Mouse (Mus musculus) lung, embryonic 14.5 days (tissue): ENCODE data around the gene Foxj2. TPM values are rescaled to one million over a fixed set of nuclear protein-coding genes. Genes with fewer than 3 reads are reported as not detected.

Source experiments
- ATAC-seq: fragments of 200-750 bp; cut with Nextera tagmentation; 2 replicates; pipeline ENCODE4 v1.8.0; 2017; ENCODE audit warnings: mild to moderate bottlenecking, moderate TSS enrichment, moderate library complexity; ENCODE audit not compliant: insufficient read depth
- DNase-seq: peaks from one replicate; pipeline ENCODE4 v3.0.0-alpha.2; 2015
- H3K27ac ChIP-seq: fragments of 300-500 bp; sonication (generic); 2 replicates; pipeline ENCODE4 v1.5.1; 2014; ENCODE audit warnings: low read depth, mild to moderate bottlenecking, moderate library complexity
- H3K27me3 ChIP-seq: fragments of 300-500 bp; sonication (generic); 2 replicates; pipeline ENCODE4 v1.6.1; 2014; ENCODE audit warnings: low read length, control low read depth; ENCODE audit not compliant: insufficient read depth
- H3K36me3 ChIP-seq: fragments of 300-500 bp; sonication (generic); 2 replicates; pipeline ENCODE4 v1.6.1; 2014; ENCODE audit warnings: control low read depth; ENCODE audit not compliant: insufficient read depth
- H3K4me1 ChIP-seq: fragments of 300-500 bp; sonication (generic); 2 replicates; pipeline ENCODE4 v1.6.1; 2014; ENCODE audit warnings: antibody characterized with exemption, control low read depth; ENCODE audit not compliant: insufficient read depth
- H3K4me2 ChIP-seq: fragments of 300-500 bp; sonication (generic); 2 replicates; pipeline ENCODE4 v1.6.1; 2014; ENCODE audit warnings: mild to moderate bottlenecking
- H3K4me3 ChIP-seq: fragments of 300-500 bp; sonication (generic); 2 replicates; pipeline ENCODE4 v1.5.1; 2014; ENCODE audit warnings: low read depth, low read length
- H3K9ac ChIP-seq: fragments of 300-500 bp; sonication (generic); 2 replicates; pipeline ENCODE4 v1.6.1; 2014
- H3K9me3 ChIP-seq: fragments of 300-500 bp; sonication (generic); 2 replicates; pipeline ENCODE4 v1.6.1; 2016; ENCODE audit warnings: low read depth, low read length, control low read depth
- CTCF ChIP-seq: IDR thresholded peaks from 2 replicates; pipeline ENCODE4 v1.5.1; 2016; ENCODE audit warnings: antibody characterized with exemption, low read depth
- WGBS: fragments of 180-500 bp; shearing (Covaris S2); extraction: QIAGEN DNeasy Blood & Tissue Kit; methylation state at CpG from one replicate; pipeline ENCODE4 v1.1.7; 2014; 5-methylcytosine and 5-hydroxymethylcytosine counted together
- polyA plus RNA-seq: library from polyadenylated mRNA; unstranded; fragments of >200 nt; fragmentation: Nextera tagmentation; extraction: Ambion mirVana; gene quantifications from 2 replicates; pipeline ENCODE4 v1.2.1, GENCODE M21; 2014

The Foxj2 gene
- polyA plus RNA-seq, 1 experiment from 2014 or later, result 7.5 TPM

- peak overlapping the region; percentile 95 for H3K9ac ChIP-seq
- H3K4me1 ChIP-seq, result peaks cover 18% of the 10 kb centered on the region
- peak; percentile 72 for ATAC-seq
- H3K9me3 ChIP-seq, result no peaks in the 10 kb centered on the region
- H3K27me3 ChIP-seq, result no peaks in the 10 kb centered on the region
- H3K27ac ChIP-seq, result peak overlapping the region; percentile 70
- peak; percentile 53 for DNase-seq
- 0% methylated on average over 25 of the region's 38 CpGs for WGBS
- peak overlapping the region; percentile 89 for H3K4me3 ChIP-seq
- peak overlapping the region; percentile 84 for H3K4me2 ChIP-seq
- no peak for TF ChIP-seq CTCF
- no peaks in the 10 kb centered on the region for H3K36me3 ChIP-seq
These were observed 521 bp downstream of the Foxj2 start for GRCm38 (mm10) chr6:122820071-122820798.

- no peak for DNase-seq
- H3K9ac ChIP-seq, result peak overlapping the region; percentile 95
These were observed 1.3 kb downstream of the Foxj2 start for GRCm38 (mm10) chr6:122820799-122821650.

GRCm38 (mm10) chr6:122821822-122822221 is 2.1 kb downstream of the Foxj2 start:
- Histone ChIP-seq H3K4me1 (peaks cover 30% of the 10 kb centered on the region), H3K27ac (no peak overlapping the region), H3K9me3 (no peaks in the 10 kb centered on the region), H3K4me2 (peak overlapping the region; percentile 84), H3K36me3 (no peaks in the 10 kb centered on the region), H3K9ac (no peak overlapping the region), H3K4me3 (no peak overlapping the region), H3K27me3 (no peaks in the 10 kb centered on the region)
- TF ChIP-seq CTCF, result no peak
- 65% methylated on average over 9 of the region's 9 CpGs for WGBS
- DNase-seq (no peak), ATAC-seq (no peak)

More at GRCm38 (mm10) chr6:122820799-122821650, 1.3 kb downstream of the Foxj2 start:
- no peaks in the 10 kb centered on the region for H3K9me3 ChIP-seq
- H3K27ac ChIP-seq, result no peak overlapping the region
- H3K4me3 ChIP-seq, result peak overlapping the region; percentile 89
- H3K4me2 ChIP-seq, result peak overlapping the region; percentile 84
- no peaks in the 10 kb centered on the region for H3K36me3 ChIP-seq
- TF ChIP-seq CTCF, result no peak
- ATAC-seq, result no peak
- H3K27me3 ChIP-seq, result no peaks in the 10 kb centered on the region
- WGBS, result 33% methylated on average over 15 of the region's 15 CpGs
- peaks cover 26% of the 10 kb centered on the region for H3K4me1 ChIP-seq

GRCm38 (mm10) chr6:122824086-122824485 is 4.4 kb downstream of the Foxj2 start:
- DNase-seq, result no peak
- no peaks in the 10 kb centered on the region for H3K27me3 ChIP-seq
- no peak for ATAC-seq
- H3K4me2 ChIP-seq, result 0 out of 2 replicates have a peak overlapping the region, but pooled peaks have one; percentile 16
- 63% methylated on average over 10 of the region's 10 CpGs for WGBS
- no peaks in the 10 kb centered on the region for H3K9me3 ChIP-seq
- peaks cover 2% of the 10 kb centered on the region; the same call in 1 of the 2 replicates for H3K36me3 ChIP-seq
- H3K4me1 ChIP-seq, result peaks cover 30% of the 10 kb centered on the region
- no peak for TF ChIP-seq CTCF
- no peak overlapping the region for H3K4me3 ChIP-seq
- no peak overlapping the region for H3K27ac ChIP-seq
- H3K9ac ChIP-seq, result no peak overlapping the region

- 81% methylated on average over 9 of the region's 9 CpGs for WGBS
- Histone ChIP-seq H3K27me3 (no peaks in the 10 kb centered on the region), H3K4me2 (peak overlapping the region; percentile 74), H3K27ac (no peak overlapping the region), H3K36me3 (peaks cover 9% of the 10 kb centered on the region), H3K9ac (no peak overlapping the region), H3K4me3 (no peak overlapping the region), H3K9me3 (no peaks in the 10 kb centered on the region), H3K4me1 (peaks cover 30% of the 10 kb centered on the region)
- DNase-seq (no peak), ATAC-seq (no peak)
- TF ChIP-seq CTCF, result no peak
These were observed 5.5 kb downstream of the Foxj2 start for GRCm38 (mm10) chr6:122825166-122825565.

GRCm38 (mm10) chr6:122825923-122826742 is 6.4 kb downstream of the Foxj2 start:
- H3K4me3 ChIP-seq, result peak overlapping the region; percentile 37
- peaks cover 23% of the 10 kb centered on the region for H3K4me1 ChIP-seq
- H3K36me3 ChIP-seq, result peaks cover 10% of the 10 kb centered on the region
- peak overlapping the region; percentile 74 for H3K4me2 ChIP-seq
- peak overlapping the region; percentile 48 for H3K9ac ChIP-seq
- WGBS, result 3% methylated on average over 23 of the region's 29 CpGs
- no peaks in the 10 kb centered on the region for H3K9me3 ChIP-seq
- no peaks in the 10 kb centered on the region for H3K27me3 ChIP-seq
- H3K27ac ChIP-seq, result peak overlapping the region; percentile 73
- 0 out of 2 replicates have a peak, but pooled peaks have one; percentile 2 for TF ChIP-seq CTCF
- DNase-seq (peak; percentile 69), ATAC-seq (peak; percentile 84)
